Mouse (Mus musculus) kidney, embryonic 15.5 days (tissue): ENCODE measurements around the gene Igsf3. TPM values are rescaled to one million over a fixed set of nuclear protein-coding genes. Genes with fewer than 3 reads are reported as not detected.

Source experiments
- ATAC-seq: fragments of 200-750 bp; cut with Nextera tagmentation; replicated peaks from 2 replicates; pipeline ENCODE4 v1.8.0; 2017; ENCODE audit warnings: moderate TSS enrichment; ENCODE audit not compliant: low FRiP score
- H3K27ac ChIP-seq: fragments of 300-500 bp; sonication (generic); 2 replicates; pipeline ENCODE4 v1.5.1; 2015; ENCODE audit warnings: mild to moderate bottlenecking, inconsistent platforms
- H3K27me3 ChIP-seq: fragments of 300-500 bp; sonication (generic); 2 replicates; pipeline ENCODE4 v1.6.1; 2015; ENCODE audit warnings: inconsistent platforms
- H3K36me3 ChIP-seq: fragments of 300-500 bp; sonication (generic); 2 replicates; pipeline ENCODE4 v1.6.1; 2015; ENCODE audit warnings: inconsistent platforms
- H3K4me1 ChIP-seq: fragments of 300-500 bp; sonication (generic); 2 replicates; pipeline ENCODE4 v1.6.1; 2015; ENCODE audit warnings: inconsistent platforms
- H3K4me2 ChIP-seq: fragments of 300-500 bp; sonication (generic); 2 replicates; pipeline ENCODE4 v1.6.1; 2015; ENCODE audit warnings: moderate library complexity, mild to moderate bottlenecking, inconsistent platforms
- H3K4me3 ChIP-seq: fragments of 300-500 bp; sonication (generic); replicated peaks from 2 replicates; pipeline ENCODE4 v1.5.1; 2015; ENCODE audit warnings: mild to moderate bottlenecking, inconsistent platforms
- H3K9ac ChIP-seq: fragments of 300-500 bp; sonication (generic); 2 replicates; pipeline ENCODE4 v1.6.1; 2015; ENCODE audit warnings: mild to moderate bottlenecking, inconsistent platforms
- H3K9me3 ChIP-seq: fragments of 300-500 bp; sonication (generic); replicated peaks from 2 replicates; pipeline ENCODE4 v1.6.1; 2016; ENCODE audit warnings: inconsistent platforms
- WGBS: fragments of 180-500 bp; shearing (Covaris S2); methylation state at CpG from one replicate; pipeline ENCODE4 v1.1.7; 2015; ENCODE audit warnings: mixed read lengths; 5-methylcytosine and 5-hydroxymethylcytosine counted together
- polyA plus RNA-seq: library from polyadenylated mRNA; unstranded; fragments of >200 nt; fragmentation: Nextera tagmentation; extraction: Ambion mirVana; gene quantifications from 2 replicates; pipeline ENCODE4 v1.2.1, GENCODE M21; 2015

Igsf3 gene
- polyA plus RNA-seq, 1 experiment from 2014 or later: 25.4 TPM

DNA sequence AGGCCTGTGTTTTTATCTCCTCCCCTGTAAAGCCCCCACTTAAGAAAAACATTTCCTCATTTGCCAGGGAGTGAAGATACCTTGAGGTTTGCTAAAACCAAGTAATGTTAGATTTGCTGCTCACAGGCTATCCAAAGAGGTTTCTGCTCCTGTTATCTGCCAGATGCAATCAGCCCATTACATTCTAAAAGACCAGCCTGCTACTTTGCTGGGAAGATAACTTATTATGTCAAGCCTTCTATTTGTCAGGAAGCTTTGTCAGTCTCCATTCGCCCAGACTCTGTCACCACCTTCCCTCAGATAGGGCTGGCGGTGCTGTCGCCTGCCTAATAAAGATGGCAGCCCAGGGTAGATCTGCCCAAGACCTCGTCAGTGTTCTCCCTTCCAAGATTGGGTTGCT, 59.6 kb downstream of the Igsf3 start:
- no peaks in the 10 kb centered on the region for H3K9me3 ChIP-seq
- no peak overlapping the region for H3K4me3 ChIP-seq
- no peaks in the 10 kb centered on the region for H3K27me3 ChIP-seq
- WGBS: 75% methylated on average over 4 of the region's 4 CpGs
- H3K4me1 ChIP-seq: peaks cover 6% of the 10 kb centered on the region
- no peak for ATAC-seq
- no peak overlapping the region for H3K27ac ChIP-seq
- no peak overlapping the region for H3K4me2 ChIP-seq
- H3K9ac ChIP-seq: no peak overlapping the region
- H3K36me3 ChIP-seq: peaks cover 41% of the 10 kb centered on the region

DNA sequence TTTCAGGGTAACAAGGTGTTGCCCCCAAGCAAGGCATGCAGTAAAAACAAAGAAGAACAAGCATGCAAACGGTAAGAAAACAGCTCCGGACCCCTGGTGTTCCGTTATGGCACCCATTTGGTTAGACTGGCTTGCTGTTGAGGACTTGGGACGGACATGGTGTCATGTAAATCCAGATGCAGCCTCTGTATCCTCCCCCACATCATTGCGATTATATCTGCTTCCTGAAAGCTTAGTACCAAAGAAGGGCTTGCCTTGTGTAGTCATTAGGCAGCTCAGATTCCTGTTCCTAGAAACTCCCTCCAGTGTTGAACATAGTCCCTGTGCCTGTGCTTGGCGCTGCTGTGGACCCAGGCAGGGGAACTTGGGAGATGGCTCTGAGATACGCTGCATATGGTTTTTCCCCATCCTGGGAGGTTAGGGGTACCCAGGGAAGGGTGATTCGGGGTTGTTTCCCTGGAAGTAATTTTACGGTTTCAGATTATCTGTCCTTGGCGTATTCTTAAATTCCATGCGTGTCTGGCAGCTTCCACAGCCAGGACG, 60.2 kb downstream of the Igsf3 start:
- Histone ChIP-seq H3K27me3 (no peaks in the 10 kb centered on the region), H3K4me3 (no peak overlapping the region), H3K9ac (no peak overlapping the region), H3K4me1 (peaks cover 6% of the 10 kb centered on the region), H3K4me2 (no peak overlapping the region), H3K9me3 (no peaks in the 10 kb centered on the region), H3K36me3 (peaks cover 36% of the 10 kb centered on the region), H3K27ac (no peak overlapping the region)
- ATAC-seq: no peak
- WGBS: 50% methylated on average over 12 of the region's 12 CpGs

DNA sequence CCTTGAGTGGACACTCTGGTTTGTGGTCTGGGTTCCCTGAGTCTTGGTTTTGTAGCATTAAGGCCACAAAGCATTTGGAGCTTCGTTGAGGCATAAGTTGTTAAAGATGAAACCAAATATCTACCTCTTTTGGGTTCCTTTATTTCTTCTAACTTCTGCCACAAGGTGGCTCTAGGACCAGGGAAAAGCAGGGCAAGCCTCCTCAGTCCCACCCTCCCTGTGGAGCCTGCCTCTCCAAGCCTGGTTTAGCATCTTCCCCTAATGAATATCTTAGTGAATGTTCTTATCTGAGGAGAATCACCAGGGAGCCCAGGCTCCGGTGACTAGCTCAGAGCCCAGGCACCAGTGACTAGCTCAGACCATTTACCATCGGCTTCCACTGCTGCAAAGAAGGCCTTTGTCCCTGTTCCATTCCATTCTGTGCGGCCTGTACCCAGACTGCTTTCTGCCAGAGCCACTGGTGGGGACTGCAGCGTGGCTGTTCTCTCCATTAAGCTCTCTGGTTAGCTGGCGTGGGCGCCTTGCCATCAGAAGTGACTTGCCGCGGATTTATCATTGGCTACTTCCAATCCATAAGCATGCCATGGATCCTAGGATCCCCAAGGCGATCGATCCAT, 66.5 kb downstream of the Igsf3 start:
- 86% methylated on average over 11 of the region's 11 CpGs for WGBS
- H3K4me3 ChIP-seq: no peak overlapping the region
- H3K4me1 ChIP-seq: no peaks in the 10 kb centered on the region
- H3K27ac ChIP-seq: no peak overlapping the region
- no peak for ATAC-seq
- no peak overlapping the region for H3K9ac ChIP-seq
- H3K9me3 ChIP-seq: no peaks in the 10 kb centered on the region
- H3K36me3 ChIP-seq: peaks cover 16% of the 10 kb centered on the region
- no peak overlapping the region for H3K4me2 ChIP-seq
- no peaks in the 10 kb centered on the region for H3K27me3 ChIP-seq

DNA sequence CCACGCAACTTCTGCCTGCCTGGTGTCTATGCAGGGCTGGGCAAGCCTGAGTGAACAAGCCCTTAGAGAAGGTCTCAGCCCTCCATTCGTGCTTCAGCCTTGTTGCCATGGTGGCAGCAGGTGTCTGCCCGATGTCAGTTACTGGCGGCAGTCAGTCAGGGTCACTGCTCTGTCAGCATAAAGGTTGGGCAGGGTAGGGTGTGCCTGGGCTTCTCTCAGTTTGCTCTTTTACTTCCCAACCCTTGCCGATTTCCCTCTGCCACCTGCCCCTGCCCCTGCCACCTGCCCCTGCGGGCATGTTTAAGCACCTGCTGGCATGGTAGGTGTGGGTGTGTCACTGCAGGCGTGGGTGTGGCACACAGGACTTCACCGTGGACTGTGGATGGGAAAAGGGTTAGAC, 67.6 kb downstream of the Igsf3 start:
- peaks cover 14% of the 10 kb centered on the region for H3K36me3 ChIP-seq
- H3K4me3 ChIP-seq: no peak overlapping the region
- no peak overlapping the region for H3K4me2 ChIP-seq
- no peaks in the 10 kb centered on the region for H3K9me3 ChIP-seq
- H3K9ac ChIP-seq: no peak overlapping the region
- no peaks in the 10 kb centered on the region for H3K4me1 ChIP-seq
- 76% methylated on average over 8 of the region's 8 CpGs for WGBS
- ATAC-seq: no peak
- no peaks in the 10 kb centered on the region for H3K27me3 ChIP-seq
- no peak overlapping the region for H3K27ac ChIP-seq

DNA sequence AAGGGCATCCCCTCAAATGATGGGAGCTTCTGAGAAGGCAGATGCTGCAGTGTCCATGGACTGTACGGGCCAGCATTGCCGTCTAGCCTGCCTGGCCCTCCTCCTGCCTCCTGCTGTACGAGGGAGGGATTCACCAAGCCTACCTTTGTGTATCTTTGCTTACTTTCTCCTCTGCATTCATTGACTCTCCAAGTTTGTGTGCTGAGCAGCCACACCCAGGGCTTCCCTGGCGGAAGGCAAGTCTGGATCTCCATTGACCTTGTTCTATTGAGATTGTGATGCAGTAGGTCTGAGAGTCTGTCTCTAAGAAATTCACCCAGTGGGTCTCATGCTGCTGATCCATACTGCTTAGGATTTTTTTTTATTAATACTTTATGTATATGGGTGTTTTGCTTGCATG, 70.4 kb downstream of the Igsf3 start:
- no peaks in the 10 kb centered on the region for H3K9me3 ChIP-seq
- no peak overlapping the region for H3K27ac ChIP-seq
- peaks cover 4% of the 10 kb centered on the region; the same call in 1 of the 2 replicates for H3K4me1 ChIP-seq
- no peak overlapping the region for H3K9ac ChIP-seq
- H3K36me3 ChIP-seq: peaks cover 7% of the 10 kb centered on the region
- no peak overlapping the region for H3K4me2 ChIP-seq
- no peak for ATAC-seq
- no peak overlapping the region for H3K4me3 ChIP-seq
- H3K27me3 ChIP-seq: no peaks in the 10 kb centered on the region
- WGBS: 91% methylated on average over 4 of the region's 4 CpGs

DNA sequence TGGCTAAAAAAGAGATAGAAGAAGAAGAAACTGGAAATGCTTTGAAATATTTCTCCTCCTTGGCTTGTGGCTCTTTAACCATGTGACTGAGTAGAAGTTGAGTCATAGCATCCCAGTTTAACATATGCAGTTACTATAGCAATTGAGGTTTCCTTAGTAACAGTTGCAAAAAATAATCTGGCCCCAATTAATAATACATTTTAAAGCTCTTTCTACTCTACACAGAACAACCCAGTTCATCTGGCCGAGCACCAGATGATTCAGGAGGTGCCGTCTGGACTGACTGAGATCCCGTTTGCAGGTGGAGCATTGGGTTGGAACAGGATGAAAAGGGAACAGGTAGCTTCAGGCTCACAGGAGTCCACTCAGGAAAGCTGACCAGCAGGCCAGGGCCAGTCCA, 71.9 kb downstream of the Igsf3 start:
- Histone ChIP-seq H3K27me3 (no peaks in the 10 kb centered on the region), H3K4me1 (peaks cover 4% of the 10 kb centered on the region; the same call in 1 of the 2 replicates), H3K9ac (no peak overlapping the region), H3K36me3 (peaks cover 8% of the 10 kb centered on the region), H3K4me3 (no peak overlapping the region), H3K4me2 (no peak overlapping the region), H3K9me3 (no peaks in the 10 kb centered on the region), H3K27ac (no peak overlapping the region)
- no peak for ATAC-seq
- 70% methylated on average over 3 of the region's 3 CpGs for WGBS

DNA sequence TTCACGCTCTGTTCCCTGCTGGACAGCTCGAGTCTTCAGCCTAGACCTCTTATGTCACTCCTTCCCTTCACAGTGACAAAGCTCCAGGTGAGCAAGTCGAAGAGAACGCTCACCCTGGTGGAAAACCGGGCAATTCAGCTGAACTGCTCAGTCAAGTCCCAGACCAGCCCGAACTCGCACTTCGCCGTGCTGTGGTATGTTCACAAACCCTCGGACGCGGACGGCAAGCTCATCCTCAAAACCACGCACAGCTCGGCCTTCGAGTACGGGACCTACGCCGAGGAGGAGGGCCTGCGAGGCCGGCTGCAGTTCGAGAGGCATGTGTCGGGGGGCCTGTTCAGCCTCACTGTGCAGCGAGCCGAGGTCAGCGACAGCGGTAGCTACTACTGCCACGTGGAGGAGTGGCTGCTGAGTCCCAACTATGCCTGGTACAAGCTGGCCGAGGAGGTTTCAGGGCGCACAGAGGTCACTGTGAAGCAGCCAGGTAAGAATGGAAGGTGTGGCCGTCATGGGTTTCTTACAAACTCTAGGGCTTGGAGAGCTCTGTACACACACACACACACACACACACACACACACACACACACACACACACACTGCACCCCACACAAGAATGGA, 74.0 kb downstream of the Igsf3 start:
- no peak overlapping the region for H3K9ac ChIP-seq
- H3K36me3 ChIP-seq: peaks cover 27% of the 10 kb centered on the region
- no peaks in the 10 kb centered on the region for H3K9me3 ChIP-seq
- no peaks in the 10 kb centered on the region for H3K27me3 ChIP-seq
- WGBS: 78% methylated on average over 31 of the region's 31 CpGs
- no peak overlapping the region for H3K4me3 ChIP-seq
- no peak overlapping the region for H3K27ac ChIP-seq
- H3K4me2 ChIP-seq: no peak overlapping the region
- H3K4me1 ChIP-seq: peaks cover 4% of the 10 kb centered on the region; the same call in 1 of the 2 replicates
- ATAC-seq: no peak; the same call in 1 of the 2 replicates

DNA sequence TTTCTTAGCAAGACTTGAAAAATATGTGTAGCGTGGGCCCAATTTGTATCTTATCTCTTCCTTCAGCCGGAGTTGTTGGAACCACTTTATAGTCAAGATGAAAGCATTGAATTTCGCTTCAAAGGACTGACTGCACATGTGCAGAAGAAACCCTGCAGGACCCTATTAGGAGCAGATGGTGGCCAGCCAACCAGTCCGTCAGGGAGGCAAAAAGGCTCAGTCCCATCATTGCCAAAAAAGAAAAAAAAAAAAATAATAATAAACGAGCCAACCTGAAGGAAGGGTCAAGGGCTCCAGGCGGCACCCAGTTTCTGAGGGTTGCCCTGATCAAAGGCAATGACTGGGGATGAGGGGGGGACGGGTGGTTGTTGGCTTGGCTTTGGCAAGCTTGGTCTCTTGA, 83.7 kb downstream of the Igsf3 start:
- Histone ChIP-seq H3K36me3 (peaks cover 31% of the 10 kb centered on the region), H3K9me3 (no peaks in the 10 kb centered on the region), H3K4me1 (peaks cover 16% of the 10 kb centered on the region), H3K27me3 (no peaks in the 10 kb centered on the region), H3K27ac (no peak overlapping the region), H3K9ac (no peak overlapping the region), H3K4me2 (no peak overlapping the region), H3K4me3 (no peak overlapping the region)
- 76% methylated on average over 7 of the region's 7 CpGs for WGBS
- ATAC-seq: no peak

DNA sequence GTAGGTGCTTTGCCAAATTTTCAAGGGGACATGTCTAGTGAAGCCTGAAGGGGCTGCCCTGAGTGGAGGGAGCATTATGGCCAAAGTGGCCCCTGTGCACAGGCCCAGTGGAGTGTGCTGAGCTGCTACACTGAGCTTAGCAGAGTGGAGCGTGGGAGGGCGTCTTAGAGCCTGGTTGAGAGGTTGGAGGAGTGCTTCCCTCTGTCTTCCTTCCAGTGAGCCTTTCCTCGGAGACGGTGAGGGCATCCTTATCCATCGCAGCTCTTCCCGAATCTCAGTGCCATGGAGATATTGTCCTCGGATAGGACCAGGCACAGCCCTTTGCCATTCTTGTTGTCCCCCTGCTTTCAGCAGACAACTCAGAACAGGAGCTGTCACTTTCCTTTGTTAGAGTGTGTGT, 84.2 kb downstream of the Igsf3 start:
- Histone ChIP-seq H3K27ac (0 out of 2 replicates have a peak overlapping the region, but pooled peaks have one; percentile 48), H3K27me3 (no peaks in the 10 kb centered on the region)
- no peak for ATAC-seq

DNA sequence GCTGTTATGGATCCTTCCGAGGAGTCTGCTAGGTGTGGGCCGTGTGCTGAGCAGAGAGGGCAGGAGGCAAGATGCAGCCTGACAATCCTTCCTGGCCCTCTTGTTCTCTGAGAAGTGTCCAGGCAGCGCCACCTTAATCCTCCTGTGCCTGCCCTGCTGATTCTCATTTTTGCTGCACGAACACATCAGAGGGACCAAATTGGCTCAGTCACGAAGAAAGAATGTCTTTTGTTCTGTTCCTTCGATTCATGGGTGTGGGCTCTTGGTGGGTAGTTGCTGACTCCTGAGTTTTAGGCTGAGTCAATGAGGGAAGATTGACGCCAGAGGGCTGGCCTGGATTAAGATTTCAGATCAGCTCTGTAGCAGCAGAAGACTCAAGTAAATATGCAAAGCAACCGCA, 84.9 kb downstream of the Igsf3 start:
- Histone ChIP-seq H3K27me3 (no peaks in the 10 kb centered on the region), H3K9me3 (no peaks in the 10 kb centered on the region), H3K27ac (peak overlapping the region; percentile 48; the same call in 1 of the 2 replicates), H3K4me3 (no peak overlapping the region), H3K4me2 (no peak overlapping the region), H3K4me1 (peaks cover 16% of the 10 kb centered on the region), H3K9ac (no peak overlapping the region), H3K36me3 (peaks cover 28% of the 10 kb centered on the region)
- ATAC-seq: no peak
- WGBS: 47% methylated on average over 8 of the region's 8 CpGs

More for the DNA sequence above, 84.2 kb downstream of the Igsf3 start:
- no peaks in the 10 kb centered on the region for H3K9me3 ChIP-seq
- H3K9ac ChIP-seq: no peak overlapping the region
- no peak overlapping the region for H3K4me2 ChIP-seq
- H3K4me3 ChIP-seq: no peak overlapping the region
- peaks cover 28% of the 10 kb centered on the region for H3K36me3 ChIP-seq
- WGBS: 60% methylated on average over 7 of the region's 7 CpGs
- H3K4me1 ChIP-seq: peaks cover 16% of the 10 kb centered on the region

DNA sequence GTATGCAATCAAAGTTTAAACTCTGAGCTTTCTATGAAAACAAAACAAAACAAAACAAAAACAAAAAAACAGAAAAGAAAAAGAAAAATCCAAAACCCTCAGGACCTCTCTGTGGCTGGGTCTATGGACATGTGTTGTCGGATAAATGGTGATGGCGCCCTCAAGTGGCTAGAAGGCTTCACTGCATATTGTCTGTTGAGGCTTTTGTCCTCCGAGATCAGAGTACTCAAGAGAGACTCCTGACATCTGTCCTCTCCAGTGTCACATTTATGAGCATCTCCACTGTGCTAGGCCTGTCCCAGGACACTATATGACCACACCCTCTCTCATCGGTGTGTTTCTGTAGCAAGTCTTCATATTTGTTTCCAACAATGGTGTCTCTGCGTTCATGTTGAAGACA, 85.4 kb downstream of the Igsf3 start:
- ATAC-seq: peak; percentile 57; the same call in 1 of the 2 replicates
- 17% methylated on average over 5 of the region's 5 CpGs for WGBS
- Histone ChIP-seq H3K4me2 (no peak overlapping the region), H3K27me3 (no peaks in the 10 kb centered on the region), H3K9ac (no peak overlapping the region), H3K9me3 (no peaks in the 10 kb centered on the region), H3K4me3 (no peak overlapping the region), H3K36me3 (peaks cover 28% of the 10 kb centered on the region), H3K27ac (no peak overlapping the region), H3K4me1 (peaks cover 16% of the 10 kb centered on the region)

DNA sequence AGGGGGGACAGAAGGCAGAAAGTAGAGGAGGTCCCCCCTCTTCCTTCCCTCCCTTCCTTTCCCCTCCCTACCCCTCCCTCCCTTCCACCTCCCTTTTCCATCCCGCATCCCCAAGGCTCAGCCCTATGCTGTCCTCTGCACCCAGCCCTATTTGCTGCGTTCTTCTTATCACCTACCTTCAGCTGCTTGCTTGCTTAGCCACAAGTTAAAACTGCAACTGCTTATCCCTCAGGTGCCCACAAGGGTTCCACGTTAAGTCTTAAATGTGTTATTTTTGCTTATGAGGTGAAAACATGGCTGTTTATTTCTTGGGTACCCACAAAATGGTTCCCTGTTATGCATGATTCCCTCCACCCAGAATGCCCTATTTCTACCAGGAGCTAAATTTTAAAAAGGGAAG, 86.6 kb downstream of the Igsf3 start:
- Histone ChIP-seq H3K4me1 (peaks cover 20% of the 10 kb centered on the region), H3K9me3 (no peaks in the 10 kb centered on the region), H3K9ac (no peak overlapping the region), H3K27ac (no peak overlapping the region), H3K4me2 (no peak overlapping the region), H3K4me3 (no peak overlapping the region), H3K27me3 (no peaks in the 10 kb centered on the region), H3K36me3 (peaks cover 18% of the 10 kb centered on the region)
- ATAC-seq: no peak
- 81% methylated on average over 3 of the region's 3 CpGs for WGBS
